Mouse (Mus musculus) testis, adult 2 months (tissue): ENCODE measurements at regions not wholly inside any gene's neighbourhood (a gene's known extent, or its start where the extent isn't known, plus 50 kb on each side); places are given as distances from the start of the nearest gene placed in this dataset.

Experiments
- H3K27ac ChIP-seq: fragments of 200-500 bp; 2 replicates; pipeline ENCODE4 v1.5.1; 2012; ENCODE audit warnings: low read depth, low read length; ENCODE audit not compliant: control insufficient read depth, insufficient read depth
- H3K27me3 ChIP-seq: fragments of 200-500 bp; 2 replicates; pipeline ENCODE4 v1.6.1; 2012; ENCODE audit warnings: mild to moderate bottlenecking, low read length, moderate library complexity; ENCODE audit not compliant: control insufficient read depth, insufficient read depth
- H3K36me3 ChIP-seq: fragments of 200-500 bp; 2 replicates; pipeline ENCODE4 v1.6.1; 2012; ENCODE audit warnings: mild to moderate bottlenecking, low read length; ENCODE audit not compliant: control insufficient read depth, insufficient read depth
- H3K4me1 ChIP-seq: fragments of 200-500 bp; 2 replicates; pipeline ENCODE4 v1.6.1; 2012; ENCODE audit warnings: low read length; ENCODE audit not compliant: control insufficient read depth, insufficient read depth
- H3K4me3 ChIP-seq: fragments of 200-500 bp; 2 replicates; pipeline ENCODE4 v1.5.1; 2012; ENCODE audit warnings: low read depth, mild to moderate bottlenecking, low read length, moderate library complexity, mixed read lengths; ENCODE audit not compliant: control insufficient read depth
- CTCF ChIP-seq: fragments of 200-500 bp; IDR thresholded peaks from 2 replicates; pipeline ENCODE4 v1.5.1; 2012; ENCODE audit warnings: low read depth, mild to moderate bottlenecking, inconsistent platforms, low read length, moderate library complexity; ENCODE audit not compliant: control insufficient read depth, insufficient read depth, insufficient replicate concordance
- POLR2A ChIP-seq: fragments of 200-500 bp; IDR thresholded peaks from 2 replicates; pipeline ENCODE4 v1.6.1; 2012; ENCODE audit warnings: low read depth, mild to moderate bottlenecking, inconsistent platforms, low read length, moderate library complexity; ENCODE audit not compliant: control insufficient read depth

- H3K27ac ChIP-seq, result no peak overlapping the region
- no peak overlapping the region for H3K4me3 ChIP-seq
- H3K36me3 ChIP-seq, result no peaks in the 10 kb centered on the region
- peaks cover 14% of the 10 kb centered on the region for H3K4me1 ChIP-seq
- no peaks in the 10 kb centered on the region for H3K27me3 ChIP-seq
- no peak for TF ChIP-seq POLR2A
- no peak for TF ChIP-seq CTCF
These were observed 50.9 kb upstream of the Fam189a1 start for GRCm38 (mm10) chr7:65207240-65207639.
